Mouse (Mus musculus): ENCODE data around the gene Rgs6. TPM values are rescaled to one million over a fixed set of nuclear protein-coding genes. Genes with fewer than 3 reads are reported as not detected.

The Rgs6 gene
- polyA plus RNA-seq, 1 experiment from 2014 or later: 2.6 TPM

- H3K4me1 ChIP-seq (ENCODE audit: control insufficient read depth, insufficient read depth, low read length): peaks cover 10% of the 10 kb centered on the region
- H3K4me3 ChIP-seq (ENCODE audit: low read depth, low read length): no peak overlapping the region
- 65% methylated on average over 6 of the region's 6 CpGs for WGBS
- ATAC-seq (ENCODE audit: low read depth): no peak
- H3K4me2 ChIP-seq (ENCODE audit: low read depth, low read length): no peak overlapping the region
- DNase-seq (ENCODE audit: low spot score): no peak
- no peaks in the 10 kb centered on the region for H3K36me3 ChIP-seq (ENCODE audit: control insufficient read depth, insufficient read depth, low read length)
- no peak overlapping the region for H3K9ac ChIP-seq (ENCODE audit: low read depth, low read length)
- no peak overlapping the region for H3K27ac ChIP-seq (replicated peaks; ENCODE audit: low read depth, low read length)
- H3K9me3 ChIP-seq (ENCODE audit: control insufficient read depth, low read length): no peaks in the 10 kb centered on the region
- no peaks in the 10 kb centered on the region for H3K27me3 ChIP-seq (replicated peaks; ENCODE audit: control insufficient read depth, insufficient read depth, low read length)
Measured at GRCm38 (mm10) chr12:83206866-83207265, 618.8 kb downstream of the Rgs6 start.

GRCm38 (mm10) chr12:83207481-83207880 lies 619.4 kb downstream of the Rgs6 start:
- H3K4me2 ChIP-seq (ENCODE audit: low read depth, low read length): no peak overlapping the region
- H3K4me1 ChIP-seq (ENCODE audit: control insufficient read depth, insufficient read depth, low read length): peaks cover 10% of the 10 kb centered on the region; the same call in 1 of the 2 replicates
- no peak overlapping the region for H3K27ac ChIP-seq (replicated peaks; ENCODE audit: low read depth, low read length)
- H3K36me3 ChIP-seq (ENCODE audit: control insufficient read depth, insufficient read depth, low read length): no peaks in the 10 kb centered on the region
- ATAC-seq (ENCODE audit: low read depth): no peak
- H3K4me3 ChIP-seq (ENCODE audit: low read depth, low read length): no peak overlapping the region
- H3K9me3 ChIP-seq (ENCODE audit: control insufficient read depth, low read length): no peaks in the 10 kb centered on the region
- no peak overlapping the region for H3K9ac ChIP-seq (ENCODE audit: low read depth, low read length)
- no peaks in the 10 kb centered on the region for H3K27me3 ChIP-seq (replicated peaks; ENCODE audit: control insufficient read depth, insufficient read depth, low read length)
- WGBS: 81% methylated on average over 3 of the region's 5 CpGs
- no peak for DNase-seq (ENCODE audit: low spot score)

- 46% methylated on average over 8 of the region's 8 CpGs for WGBS
- H3K9ac ChIP-seq (ENCODE audit: low read depth, low read length): no peak overlapping the region
- H3K36me3 ChIP-seq (ENCODE audit: control insufficient read depth, insufficient read depth, low read length): no peaks in the 10 kb centered on the region
- H3K27me3 ChIP-seq (replicated peaks; ENCODE audit: control insufficient read depth, insufficient read depth, low read length): no peaks in the 10 kb centered on the region
- H3K4me3 ChIP-seq (ENCODE audit: low read depth, low read length): no peak overlapping the region
- H3K27ac ChIP-seq (replicated peaks; ENCODE audit: low read depth, low read length): no peak overlapping the region
- ATAC-seq (ENCODE audit: low read depth): no peak
- no peak for DNase-seq (ENCODE audit: low spot score)
- H3K4me1 ChIP-seq (ENCODE audit: control insufficient read depth, insufficient read depth, low read length): peaks cover 10% of the 10 kb centered on the region; the same call in 1 of the 2 replicates
- H3K4me2 ChIP-seq (ENCODE audit: low read depth, low read length): no peak overlapping the region
- no peaks in the 10 kb centered on the region for H3K9me3 ChIP-seq (ENCODE audit: control insufficient read depth, low read length)
Measured at GRCm38 (mm10) chr12:83208011-83208410, 619.9 kb downstream of the Rgs6 start.

GRCm38 (mm10) chr12:83208841-83209240 lies 620.7 kb downstream of the Rgs6 start:
- no peak for DNase-seq (ENCODE audit: low spot score)
- 61% methylated on average over 4 of the region's 6 CpGs for WGBS
- H3K36me3 ChIP-seq (ENCODE audit: control insufficient read depth, insufficient read depth, low read length): no peaks in the 10 kb centered on the region
- peaks cover 13% of the 10 kb centered on the region; the same call in 1 of the 2 replicates for H3K4me1 ChIP-seq (ENCODE audit: control insufficient read depth, insufficient read depth, low read length)
- no peak overlapping the region for H3K4me2 ChIP-seq (ENCODE audit: low read depth, low read length)
- H3K9me3 ChIP-seq (ENCODE audit: control insufficient read depth, low read length): no peaks in the 10 kb centered on the region
- no peak for ATAC-seq (ENCODE audit: low read depth)
- no peaks in the 10 kb centered on the region for H3K27me3 ChIP-seq (replicated peaks; ENCODE audit: control insufficient read depth, insufficient read depth, low read length)
- H3K27ac ChIP-seq (replicated peaks; ENCODE audit: low read depth, low read length): no peak overlapping the region
- H3K9ac ChIP-seq (ENCODE audit: low read depth, low read length): no peak overlapping the region
- H3K4me3 ChIP-seq (ENCODE audit: low read depth, low read length): no peak overlapping the region

GRCm38 (mm10) chr12:83209461-83209860 lies 621.4 kb downstream of the Rgs6 start:
- Histone ChIP-seq H3K27ac (replicated peaks; ENCODE audit: low read depth, low read length) (no peak overlapping the region), H3K4me2 (ENCODE audit: low read depth, low read length) (no peak overlapping the region), H3K9ac (ENCODE audit: low read depth, low read length) (no peak overlapping the region), H3K36me3 (ENCODE audit: control insufficient read depth, insufficient read depth, low read length) (no peaks in the 10 kb centered on the region), H3K4me3 (ENCODE audit: low read depth, low read length) (no peak overlapping the region), H3K27me3 (replicated peaks; ENCODE audit: control insufficient read depth, insufficient read depth, low read length) (no peaks in the 10 kb centered on the region), H3K9me3 (ENCODE audit: control insufficient read depth, low read length) (no peaks in the 10 kb centered on the region), H3K4me1 (ENCODE audit: control insufficient read depth, insufficient read depth, low read length) (peaks cover 19% of the 10 kb centered on the region; the same call in 1 of the 2 replicates)
- no peak for ATAC-seq (ENCODE audit: low read depth)
- DNase-seq (ENCODE audit: low spot score): peak; percentile 27
- WGBS: 27% methylated on average over 6 of the region's 6 CpGs

GRCm38 (mm10) chr12:83210294-83210693 lies 622.2 kb downstream of the Rgs6 start:
- no peaks in the 10 kb centered on the region for H3K36me3 ChIP-seq (ENCODE audit: control insufficient read depth, insufficient read depth, low read length)
- peaks cover 19% of the 10 kb centered on the region; the same call in 1 of the 2 replicates for H3K4me1 ChIP-seq (ENCODE audit: control insufficient read depth, insufficient read depth, low read length)
- 48% methylated on average over 5 of the region's 5 CpGs for whole genome bisulfite sequencing
- DNase-seq (ENCODE audit: low spot score) (peak; percentile 23), ATAC-seq (ENCODE audit: low read depth) (no peak)
- no peak overlapping the region for H3K9ac ChIP-seq (ENCODE audit: low read depth, low read length)
- no peak overlapping the region for H3K4me2 ChIP-seq (ENCODE audit: low read depth, low read length)
- H3K27me3 ChIP-seq (replicated peaks; ENCODE audit: control insufficient read depth, insufficient read depth, low read length): no peaks in the 10 kb centered on the region
- H3K9me3 ChIP-seq (ENCODE audit: control insufficient read depth, low read length): no peaks in the 10 kb centered on the region
- H3K27ac ChIP-seq (replicated peaks; ENCODE audit: low read depth, low read length): no peak overlapping the region
- no peak overlapping the region for H3K4me3 ChIP-seq (ENCODE audit: low read depth, low read length)

GRCm38 (mm10) chr12:83210735-83211134 lies 622.6 kb downstream of the Rgs6 start:
- Histone ChIP-seq H3K27ac (replicated peaks; ENCODE audit: low read depth, low read length) (no peak overlapping the region), H3K9me3 (ENCODE audit: control insufficient read depth, low read length) (no peaks in the 10 kb centered on the region), H3K4me2 (ENCODE audit: low read depth, low read length) (no peak overlapping the region), H3K27me3 (replicated peaks; ENCODE audit: control insufficient read depth, insufficient read depth, low read length) (no peaks in the 10 kb centered on the region), H3K36me3 (ENCODE audit: control insufficient read depth, insufficient read depth, low read length) (no peaks in the 10 kb centered on the region), H3K4me3 (ENCODE audit: low read depth, low read length) (no peak overlapping the region), H3K9ac (ENCODE audit: low read depth, low read length) (no peak overlapping the region), H3K4me1 (ENCODE audit: control insufficient read depth, insufficient read depth, low read length) (peaks cover 19% of the 10 kb centered on the region; the same call in 1 of the 2 replicates)
- 73% methylated on average over 3 of the region's 3 CpGs for WGBS
- no peak for DNase-seq (ENCODE audit: low spot score)
- no peak for ATAC-seq (ENCODE audit: low read depth)

GRCm38 (mm10) chr12:83211146-83211822 lies 623.2 kb downstream of the Rgs6 start:
- H3K4me1 ChIP-seq (ENCODE audit: control insufficient read depth, insufficient read depth, low read length): peaks cover 19% of the 10 kb centered on the region; the same call in 1 of the 2 replicates
- no peak overlapping the region for H3K9ac ChIP-seq (ENCODE audit: low read depth, low read length)
- 76% methylated on average over 7 of the region's 7 CpGs for WGBS
- no peak overlapping the region for H3K4me2 ChIP-seq (ENCODE audit: low read depth, low read length)
- H3K9me3 ChIP-seq (ENCODE audit: control insufficient read depth, low read length): no peaks in the 10 kb centered on the region
- DNase-seq (ENCODE audit: low spot score): no peak
- no peak overlapping the region for H3K27ac ChIP-seq (replicated peaks; ENCODE audit: low read depth, low read length)
- no peak for ATAC-seq (ENCODE audit: low read depth)
- H3K36me3 ChIP-seq (ENCODE audit: control insufficient read depth, insufficient read depth, low read length): no peaks in the 10 kb centered on the region
- no peaks in the 10 kb centered on the region for H3K27me3 ChIP-seq (replicated peaks; ENCODE audit: control insufficient read depth, insufficient read depth, low read length)
- no peak overlapping the region for H3K4me3 ChIP-seq (ENCODE audit: low read depth, low read length)
